Mouse (Mus musculus) midbrain, embryonic 12.5 days (tissue): ENCODE measurements around the gene Cryzl1. TPM values are rescaled to one million over a fixed set of nuclear protein-coding genes. Genes with fewer than 3 reads are reported as not detected.

Experiments
- ATAC-seq: fragments of 200-750 bp; cut with Nextera tagmentation; 2 replicates; pipeline ENCODE4 v1.8.0; 2017; ENCODE audit warnings: low read depth, moderate TSS enrichment, moderate library complexity; ENCODE audit not compliant: low FRiP score
- H3K27ac ChIP-seq: fragments of 300-500 bp; sonication (generic); replicated peaks from 2 replicates; pipeline ENCODE4 v1.5.1; 2016; ENCODE audit warnings: mild to moderate bottlenecking
- H3K27me3 ChIP-seq: fragments of 300-500 bp; sonication (generic); 2 replicates; pipeline ENCODE4 v1.6.1; 2016; ENCODE audit warnings: mild to moderate bottlenecking
- H3K36me3 ChIP-seq: fragments of 300-500 bp; sonication (generic); 2 replicates; pipeline ENCODE4 v1.6.1; 2016
- H3K4me1 ChIP-seq: fragments of 300-500 bp; sonication (generic); 2 replicates; pipeline ENCODE4 v1.6.1; 2016
- H3K4me2 ChIP-seq: fragments of 300-500 bp; sonication (generic); replicated peaks from 2 replicates; pipeline ENCODE4 v1.6.1; 2016; ENCODE audit warnings: mild to moderate bottlenecking, moderate library complexity
- H3K4me3 ChIP-seq: fragments of 300-500 bp; sonication (generic); 2 replicates; pipeline ENCODE4 v1.5.1; 2016; ENCODE audit warnings: mild to moderate bottlenecking
- H3K9ac ChIP-seq: fragments of 300-500 bp; sonication (generic); replicated peaks from 2 replicates; pipeline ENCODE4 v1.6.1; 2016; ENCODE audit warnings: mild to moderate bottlenecking, moderate library complexity
- H3K9me3 ChIP-seq: fragments of 300-500 bp; sonication (generic); 2 replicates; pipeline ENCODE4 v1.6.1; 2016; ENCODE audit warnings: mild to moderate bottlenecking
- WGBS: fragments of 180-500 bp; shearing (Covaris S2); methylation state at CpG from one replicate; pipeline ENCODE4 v1.1.7; 2016; 5-methylcytosine and 5-hydroxymethylcytosine counted together
- polyA plus RNA-seq: library from polyadenylated mRNA; unstranded; fragments of >200 nt; fragmentation: Nextera tagmentation; extraction: Ambion mirVana; gene quantifications from 2 replicates; pipeline ENCODE4 v1.2.1, GENCODE M21; 2016

Gene Cryzl1
- polyA plus RNA-seq, 1 experiment from 2014 or later: 81.7 TPM

DNA sequence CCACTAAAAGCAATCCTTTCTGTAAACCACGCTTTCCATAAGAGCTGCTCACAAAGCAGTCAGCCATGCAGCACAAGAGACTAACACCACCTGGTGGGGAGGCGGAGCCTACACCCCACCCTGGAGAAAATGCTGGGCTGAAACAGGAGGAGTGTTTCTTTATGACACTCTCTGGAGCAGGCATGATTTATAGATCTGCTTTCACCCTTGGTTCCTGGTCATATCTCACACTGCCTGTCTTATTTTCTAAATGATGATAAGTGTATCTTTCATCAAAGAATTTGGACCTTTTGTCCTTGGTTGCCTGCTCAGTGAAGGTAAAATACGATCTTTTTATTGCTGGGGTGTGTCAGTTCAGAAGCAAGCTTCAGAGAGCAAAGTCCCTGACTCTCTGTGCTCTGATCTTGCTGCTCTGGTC is 26.0 kb downstream of the Cryzl1 start:
- 56% methylated on average over 3 of the region's 3 CpGs for WGBS
- H3K4me2 ChIP-seq: no peak overlapping the region
- H3K36me3 ChIP-seq: peaks cover 54% of the 10 kb centered on the region

DNA sequence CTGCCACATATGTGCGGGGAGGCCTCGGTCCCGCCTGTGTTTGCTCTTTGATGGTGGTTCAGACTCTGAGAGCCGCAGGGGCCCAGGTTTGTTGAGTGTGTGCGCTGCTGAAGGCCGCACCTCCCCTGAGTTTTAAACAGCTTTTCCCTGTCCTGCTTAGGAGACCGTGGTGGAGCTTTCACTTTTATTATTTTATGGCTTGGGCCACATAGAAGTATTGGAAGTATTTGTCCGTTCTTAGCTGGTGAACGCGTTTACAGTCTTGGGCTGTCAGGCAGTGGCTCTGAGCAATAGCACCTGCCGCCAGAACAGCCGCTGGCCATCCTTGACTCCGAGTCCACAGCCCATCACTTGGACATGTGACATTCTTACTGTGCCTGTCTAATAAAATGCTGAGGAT is 26.9 kb downstream of the Cryzl1 start:
- Histone ChIP-seq H3K4me3 (no peak overlapping the region), H3K9me3 (no peaks in the 10 kb centered on the region), H3K27me3 (no peaks in the 10 kb centered on the region), H3K4me2 (no peak overlapping the region), H3K9ac (no peak overlapping the region), H3K4me1 (no peaks in the 10 kb centered on the region), H3K36me3 (peaks cover 50% of the 10 kb centered on the region), H3K27ac (no peak overlapping the region)
- 90% methylated on average over 13 of the region's 13 CpGs for WGBS
- ATAC-seq: no peak

More for the DNA sequence above, 26.0 kb downstream of the Cryzl1 start:
- Histone ChIP-seq H3K27ac (no peak overlapping the region), H3K27me3 (no peaks in the 10 kb centered on the region), H3K9me3 (no peaks in the 10 kb centered on the region), H3K9ac (no peak overlapping the region), H3K4me3 (no peak overlapping the region), H3K4me1 (no peaks in the 10 kb centered on the region)
- no peak for ATAC-seq

DNA sequence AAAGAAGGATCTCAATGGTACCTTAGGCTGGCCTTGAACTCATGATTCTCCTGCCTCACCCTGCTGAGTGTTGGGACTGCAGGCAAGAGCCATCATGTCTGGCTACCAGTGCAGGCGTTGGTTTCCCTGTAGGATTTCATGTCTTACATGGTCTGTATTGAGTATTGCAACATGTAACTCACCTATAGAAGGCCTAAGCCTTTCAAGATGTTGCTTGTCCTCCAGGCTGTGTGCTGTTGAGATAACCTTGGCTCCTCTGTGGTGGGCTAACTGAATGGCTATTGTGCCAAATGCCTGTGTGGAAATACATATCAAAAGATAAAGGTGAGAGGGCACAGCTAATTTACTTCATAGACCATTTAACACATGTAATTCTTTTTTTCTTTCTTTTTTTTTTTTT is 29.8 kb downstream of the Cryzl1 start:
- Histone ChIP-seq H3K9me3 (no peaks in the 10 kb centered on the region), H3K27me3 (no peaks in the 10 kb centered on the region), H3K4me3 (no peak overlapping the region), H3K36me3 (peaks cover 47% of the 10 kb centered on the region), H3K4me2 (no peak overlapping the region), H3K9ac (no peak overlapping the region), H3K4me1 (no peaks in the 10 kb centered on the region), H3K27ac (no peak overlapping the region)
- 95% methylated on average over 1 of the region's 1 CpGs for WGBS
- ATAC-seq: no peak

DNA sequence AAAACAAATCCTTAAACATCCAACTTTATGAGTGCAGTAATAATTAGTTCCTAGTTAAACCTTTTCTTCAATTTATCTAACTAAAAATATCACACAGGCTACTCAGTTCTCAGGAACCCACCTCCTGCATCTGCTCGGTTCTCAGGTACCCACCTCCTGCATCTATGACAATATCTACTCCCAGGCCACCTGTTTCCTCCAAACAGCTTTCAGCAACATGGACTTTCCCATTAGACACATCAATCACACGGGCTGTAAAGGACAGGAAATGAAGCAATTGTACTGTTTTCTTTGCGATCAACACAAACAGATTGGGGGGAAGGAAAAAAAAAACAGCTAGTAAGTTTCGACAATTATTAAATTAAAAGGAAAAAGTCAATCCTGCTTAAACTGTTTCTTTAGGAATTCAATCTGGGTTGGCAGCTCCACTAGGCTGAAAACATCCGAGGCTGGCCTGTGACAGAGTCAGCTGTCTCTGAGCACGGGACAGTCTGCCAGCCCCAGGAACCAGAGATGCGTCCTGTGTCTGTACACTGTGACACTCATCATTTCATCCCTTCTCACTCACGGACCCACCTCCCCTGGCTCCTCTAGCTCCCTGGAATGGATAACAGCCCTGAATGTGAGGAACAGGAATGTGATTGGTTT is 33.5 kb downstream of the Cryzl1 start:
- Histone ChIP-seq H3K36me3 (peaks cover 32% of the 10 kb centered on the region), H3K27ac (no peak overlapping the region), H3K27me3 (no peaks in the 10 kb centered on the region), H3K4me3 (no peak overlapping the region), H3K4me2 (no peak overlapping the region), H3K9me3 (no peaks in the 10 kb centered on the region), H3K9ac (no peak overlapping the region), H3K4me1 (no peaks in the 10 kb centered on the region)
- 80% methylated on average over 8 of the region's 8 CpGs for WGBS
- no peak for ATAC-seq

DNA sequence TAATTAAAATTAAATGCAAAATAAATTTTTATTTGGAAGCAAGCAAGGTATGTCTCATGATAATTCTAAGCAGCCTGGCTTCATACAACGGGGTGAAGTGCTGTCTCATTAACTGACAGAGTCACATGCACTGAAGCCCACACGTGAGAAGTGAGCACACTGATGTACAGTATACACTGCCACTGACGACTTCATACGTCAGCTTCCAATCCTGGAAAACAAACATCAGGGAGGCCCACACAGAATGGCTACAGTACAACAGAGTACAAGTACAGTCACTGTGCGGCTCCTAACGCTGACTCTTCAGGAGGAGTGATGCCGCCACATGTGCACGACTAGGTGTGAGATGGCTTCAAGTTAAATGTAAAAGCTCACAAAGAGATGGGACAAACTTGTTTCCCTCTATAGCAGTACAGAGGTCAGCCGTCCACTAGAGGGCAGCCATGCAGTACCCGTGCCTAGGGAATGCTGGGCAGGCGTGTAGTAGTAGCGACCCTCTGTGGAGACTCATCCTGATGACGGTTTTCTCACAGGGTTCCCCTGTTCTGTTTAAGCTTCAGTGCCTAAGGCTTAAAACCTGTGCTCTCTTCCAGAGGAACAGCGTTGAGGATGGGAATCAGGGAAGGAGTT is 34.2 kb downstream of the Cryzl1 start:
- Histone ChIP-seq H3K9ac (no peak overlapping the region), H3K36me3 (peaks cover 30% of the 10 kb centered on the region), H3K9me3 (no peaks in the 10 kb centered on the region), H3K4me3 (no peak overlapping the region), H3K4me1 (peaks cover 5% of the 10 kb centered on the region), H3K4me2 (no peak overlapping the region), H3K27me3 (no peaks in the 10 kb centered on the region), H3K27ac (0 out of 2 replicates have a peak overlapping the region, but pooled peaks have one; percentile 6)
- 34% methylated on average over 14 of the region's 14 CpGs for WGBS
- ATAC-seq: peak; percentile 86

DNA sequence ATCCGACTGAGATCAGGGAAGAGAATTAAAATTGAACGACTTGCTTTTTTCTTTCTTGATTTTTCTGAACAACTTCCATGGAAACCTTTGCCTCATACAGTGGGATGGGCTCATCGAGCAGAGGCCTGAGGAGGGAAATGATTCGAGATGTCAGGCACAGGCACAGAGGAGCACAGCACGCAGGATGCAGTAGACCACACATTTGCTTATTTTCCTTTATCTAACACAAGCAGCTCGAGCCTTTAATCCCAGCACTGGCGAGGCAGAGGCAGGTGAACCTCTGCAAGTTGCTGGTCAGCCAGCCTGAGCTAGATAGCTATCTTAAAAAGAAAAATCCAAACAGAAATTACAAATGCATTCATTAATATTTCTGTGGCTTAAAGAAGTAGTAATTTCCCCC is 39.0 kb downstream of the Cryzl1 start:
- H3K4me2 ChIP-seq: peak overlapping the region; percentile 84
- H3K27ac ChIP-seq: no peak overlapping the region

DNA sequence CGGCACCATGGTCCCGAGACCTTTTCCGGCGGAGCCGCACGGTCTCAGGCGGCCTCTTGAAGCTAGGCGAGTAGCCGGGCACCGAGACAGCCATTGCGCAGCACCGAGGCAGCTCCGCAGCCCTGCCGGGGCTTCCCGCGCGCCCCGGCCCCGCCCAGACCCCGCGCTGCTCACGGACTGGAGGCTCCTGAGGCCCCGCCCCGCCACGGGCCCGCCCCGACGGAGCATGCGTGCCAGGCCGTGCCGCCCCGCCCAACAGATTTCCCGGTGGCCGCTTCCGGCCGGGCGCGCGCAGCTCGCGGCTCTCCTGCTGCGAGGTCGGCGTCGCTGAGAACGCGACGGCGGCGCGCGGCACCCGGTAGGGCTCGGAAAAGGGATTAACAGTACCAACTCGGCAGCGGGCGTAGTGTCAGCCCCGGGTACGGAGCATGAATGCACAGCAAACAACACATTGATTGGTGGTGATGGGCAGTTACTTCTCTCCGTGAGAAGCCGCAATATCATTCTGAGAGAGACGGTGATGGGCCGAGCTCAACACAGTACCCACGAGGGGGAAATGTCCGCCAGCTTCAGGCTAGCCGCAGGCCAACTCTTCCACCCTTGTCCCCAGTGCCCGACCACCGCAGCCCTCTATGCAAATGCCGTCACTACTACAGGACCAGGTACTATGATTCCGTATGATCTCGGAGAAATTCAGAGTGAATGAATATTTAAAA is 40.0 kb downstream of the Cryzl1 start, which contains the start of gene Donson:
Donson (minus strand) TSS at position 152 of the 716 bp plus-strand sequence.
- ATAC-seq: peak; percentile 99
- Histone ChIP-seq H3K4me3 (peak within 1 kb of the TSS; percentile 87), H3K4me2 (peak within 1 kb of the TSS; percentile 84), H3K9me3 (no peaks in the 10 kb centered on the region), H3K27ac (peak within 1 kb of the TSS; percentile 90), H3K36me3 (peaks cover 23% of the 10 kb centered on the region), H3K4me1 (peaks cover 23% of the 10 kb centered on the region), H3K27me3 (no peaks in the 10 kb centered on the region), H3K9ac (peak within 1 kb of the TSS; percentile 89)
- WGBS: 1% methylated on average over 53 of the region's 71 CpGs

More for the DNA sequence above, 39.0 kb downstream of the Cryzl1 start:
- no peak for ATAC-seq
- 43% methylated on average over 7 of the region's 7 CpGs for WGBS
- Histone ChIP-seq H3K9me3 (no peaks in the 10 kb centered on the region), H3K9ac (peak overlapping the region; percentile 34; the same call in 1 of the 2 replicates), H3K4me1 (peaks cover 23% of the 10 kb centered on the region), H3K4me3 (no peak overlapping the region), H3K36me3 (peaks cover 15% of the 10 kb centered on the region), H3K27me3 (no peaks in the 10 kb centered on the region)

DNA sequence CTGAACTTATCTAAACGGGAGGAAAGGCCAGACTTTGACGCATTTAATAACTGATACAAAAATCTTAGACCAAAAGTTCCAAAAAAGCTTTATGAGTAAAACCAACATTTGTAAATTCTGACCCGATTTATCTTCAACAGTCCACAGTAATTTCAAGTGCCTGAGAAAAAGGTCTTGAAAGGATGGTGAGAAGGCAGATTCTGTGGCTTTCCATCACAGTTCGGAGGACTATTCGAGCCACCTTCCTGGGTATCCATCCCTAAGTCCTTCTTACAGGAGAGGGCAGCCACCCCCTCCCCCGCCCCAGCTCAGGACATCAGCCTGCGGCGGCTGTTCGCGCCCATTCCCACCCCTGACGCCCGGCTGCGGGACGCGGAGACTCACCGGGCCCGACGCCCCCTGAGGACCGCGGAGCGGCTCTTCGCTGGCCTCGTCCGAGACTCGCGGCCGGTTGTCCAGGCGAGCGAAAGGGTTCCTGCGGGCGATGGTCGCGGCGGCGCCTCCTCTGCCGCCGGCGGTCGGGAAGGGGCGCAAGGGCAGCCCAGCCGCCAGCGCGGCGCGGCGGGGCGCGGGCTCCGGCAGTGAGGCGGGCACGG is 40.7 kb downstream of the Cryzl1 start:
- Histone ChIP-seq H3K4me1 (peaks cover 23% of the 10 kb centered on the region), H3K4me2 (peak overlapping the region; percentile 84), H3K27me3 (no peaks in the 10 kb centered on the region), H3K9me3 (no peaks in the 10 kb centered on the region), H3K4me3 (peak overlapping the region; percentile 87), H3K9ac (peak overlapping the region; percentile 89), H3K36me3 (peaks cover 28% of the 10 kb centered on the region), H3K27ac (peak overlapping the region; percentile 90)
- ATAC-seq: peak; percentile 66
- WGBS: 2% methylated on average over 36 of the region's 51 CpGs

DNA sequence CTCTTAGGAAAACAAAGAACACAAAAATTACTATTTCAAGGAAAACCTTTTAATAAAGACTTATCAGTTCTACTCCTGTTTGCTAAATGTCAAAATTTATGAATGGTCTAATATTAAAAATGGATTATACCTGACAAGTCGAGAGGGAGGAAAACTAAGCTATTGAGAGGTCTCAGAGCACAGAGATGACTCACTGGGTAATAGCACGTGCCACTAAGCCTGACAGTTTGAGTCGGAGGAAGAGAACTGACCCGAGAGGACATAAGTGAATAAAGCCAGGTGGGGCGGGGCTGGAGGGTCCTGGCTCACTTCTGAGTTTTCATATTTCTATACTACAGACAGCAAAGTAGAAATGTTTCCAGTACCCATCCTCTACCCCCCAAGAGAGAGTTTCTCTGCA is 42.4 kb downstream of the Cryzl1 start:
- H3K27ac ChIP-seq: no peak overlapping the region
- H3K4me1 ChIP-seq: peaks cover 23% of the 10 kb centered on the region
- H3K36me3 ChIP-seq: peaks cover 45% of the 10 kb centered on the region
- H3K9ac ChIP-seq: no peak overlapping the region
- WGBS: 89% methylated on average over 5 of the region's 5 CpGs
- no peak overlapping the region for H3K4me2 ChIP-seq
- no peak for ATAC-seq
- no peaks in the 10 kb centered on the region for H3K27me3 ChIP-seq
- H3K4me3 ChIP-seq: no peak overlapping the region
- H3K9me3 ChIP-seq: no peaks in the 10 kb centered on the region

DNA sequence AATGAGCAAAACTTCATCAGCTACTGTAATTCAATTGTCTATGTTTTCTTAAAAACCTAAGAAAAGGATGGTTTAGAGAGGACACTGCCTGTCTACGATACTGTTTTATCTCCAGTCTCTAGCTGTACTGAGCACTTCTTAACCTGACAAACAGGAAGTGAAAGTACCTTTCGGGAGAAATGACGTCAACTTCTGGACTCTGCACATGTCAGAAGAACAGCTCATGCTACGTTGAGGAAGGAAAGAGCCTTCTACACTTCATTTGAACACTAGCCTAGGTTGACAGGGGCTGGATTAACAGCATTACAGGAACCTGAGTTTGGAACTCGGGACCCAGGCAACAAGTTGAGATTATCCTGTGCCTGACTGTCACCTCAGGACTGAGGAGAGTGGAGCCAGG is 43.2 kb downstream of the Cryzl1 start:
- H3K4me3 ChIP-seq: no peak overlapping the region
- no peak overlapping the region for H3K9ac ChIP-seq
- H3K9me3 ChIP-seq: no peaks in the 10 kb centered on the region
- H3K36me3 ChIP-seq: peaks cover 47% of the 10 kb centered on the region
- no peaks in the 10 kb centered on the region for H3K27me3 ChIP-seq
- ATAC-seq: no peak
- 94% methylated on average over 5 of the region's 5 CpGs for WGBS
- H3K4me1 ChIP-seq: peaks cover 23% of the 10 kb centered on the region
- no peak overlapping the region for H3K27ac ChIP-seq
- H3K4me2 ChIP-seq: no peak overlapping the region

DNA sequence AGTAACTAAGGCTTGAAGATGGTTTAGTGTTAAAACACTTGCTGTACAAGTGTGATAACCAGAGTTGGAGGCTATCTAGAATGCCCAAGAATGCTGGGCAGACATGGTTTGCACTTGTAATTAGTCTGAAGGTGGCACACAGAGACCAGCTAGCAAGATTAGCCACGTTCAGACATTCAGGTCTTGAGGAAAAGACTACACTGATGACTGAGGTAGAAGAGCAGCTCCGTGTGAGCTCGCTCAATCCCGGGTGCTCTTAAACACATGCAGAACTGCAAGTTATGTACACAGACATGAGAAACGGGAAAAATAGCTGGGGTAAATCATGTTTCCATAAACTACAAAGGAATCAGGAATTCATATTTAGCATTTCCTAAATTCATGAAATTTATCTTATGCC is 48.1 kb downstream of the Cryzl1 start:
- Histone ChIP-seq H3K9ac (no peak overlapping the region), H3K4me2 (no peak overlapping the region), H3K27me3 (no peaks in the 10 kb centered on the region), H3K4me1 (no peaks in the 10 kb centered on the region), H3K36me3 (peaks cover 84% of the 10 kb centered on the region), H3K9me3 (no peaks in the 10 kb centered on the region), H3K4me3 (no peak overlapping the region), H3K27ac (no peak overlapping the region)
- no peak for ATAC-seq
- 86% methylated on average over 5 of the region's 5 CpGs for WGBS
